Mouse (Mus musculus) hindbrain, embryonic 10.5 days (tissue): ENCODE measurements around the gene Slc30a2. TPM values are rescaled to one million over a fixed set of nuclear protein-coding genes. Genes with fewer than 3 reads are reported as not detected.

Experiments
- DNase-seq: peaks from one replicate; pipeline ENCODE4 v3.0.0-alpha.2; 2017; ENCODE audit warnings: low spot score
- H3K27ac ChIP-seq: fragments of 300-500 bp; sonication (generic); 2 replicates; pipeline ENCODE4 v1.5.1; 2016; ENCODE audit warnings: mild to moderate bottlenecking, moderate library complexity
- H3K27me3 ChIP-seq: fragments of 300-500 bp; sonication (generic); 2 replicates; pipeline ENCODE4 v1.6.1; 2016; ENCODE audit warnings: mild to moderate bottlenecking; ENCODE audit not compliant: poor library complexity, insufficient read depth, severe bottlenecking
- H3K36me3 ChIP-seq: fragments of 300-500 bp; sonication (generic); 2 replicates; pipeline ENCODE4 v1.6.1; 2016; ENCODE audit warnings: mild to moderate bottlenecking, moderate library complexity
- H3K4me1 ChIP-seq: fragments of 300-500 bp; sonication (generic); replicated peaks from 2 replicates; pipeline ENCODE4 v1.6.1; 2016; ENCODE audit warnings: mild to moderate bottlenecking
- H3K4me3 ChIP-seq: fragments of 300-500 bp; sonication (generic); 2 replicates; pipeline ENCODE4 v1.5.1; 2016; ENCODE audit warnings: mild to moderate bottlenecking, moderate library complexity
- H3K9me3 ChIP-seq: fragments of 300-500 bp; sonication (generic); 2 replicates; pipeline ENCODE4 v1.6.1; 2016; ENCODE audit warnings: mild to moderate bottlenecking, moderate library complexity
- WGBS: fragments of 180-500 bp; shearing (Covaris S2); methylation state at CpG from one replicate; pipeline ENCODE4 v1.1.7; 2016; 5-methylcytosine and 5-hydroxymethylcytosine counted together
- polyA plus RNA-seq: library from polyadenylated mRNA; unstranded; fragments of >200 nt; fragmentation: Nextera tagmentation; extraction: Ambion mirVana; gene quantifications from 2 replicates; pipeline ENCODE4 v1.2.1, GENCODE M21; 2016

The Slc30a2 gene
- polyA plus RNA-seq, 1 experiment from 2014 or later: 0.10 TPM

DNA sequence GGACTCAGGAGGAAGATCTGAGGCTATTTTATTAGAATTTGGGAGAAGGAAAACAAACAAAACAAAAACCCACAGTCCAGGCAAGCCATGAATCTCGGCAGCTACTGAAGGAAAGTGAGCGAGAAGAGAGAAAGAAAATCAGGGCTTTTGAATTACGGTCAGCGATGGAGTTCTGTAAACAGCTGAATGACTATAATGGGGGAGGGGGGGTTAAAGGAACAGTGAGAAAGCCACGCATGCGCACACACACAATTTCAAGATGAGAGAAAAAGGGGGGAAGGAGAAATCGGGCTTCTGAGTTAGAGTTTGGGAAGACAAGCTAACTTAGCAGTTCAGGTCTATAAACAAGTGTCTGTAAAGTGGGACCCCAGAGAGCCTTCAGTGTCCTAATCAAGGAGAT, 9.9 kb downstream of the Slc30a2 start:
- H3K9me3 ChIP-seq: no peaks in the 10 kb centered on the region

DNA sequence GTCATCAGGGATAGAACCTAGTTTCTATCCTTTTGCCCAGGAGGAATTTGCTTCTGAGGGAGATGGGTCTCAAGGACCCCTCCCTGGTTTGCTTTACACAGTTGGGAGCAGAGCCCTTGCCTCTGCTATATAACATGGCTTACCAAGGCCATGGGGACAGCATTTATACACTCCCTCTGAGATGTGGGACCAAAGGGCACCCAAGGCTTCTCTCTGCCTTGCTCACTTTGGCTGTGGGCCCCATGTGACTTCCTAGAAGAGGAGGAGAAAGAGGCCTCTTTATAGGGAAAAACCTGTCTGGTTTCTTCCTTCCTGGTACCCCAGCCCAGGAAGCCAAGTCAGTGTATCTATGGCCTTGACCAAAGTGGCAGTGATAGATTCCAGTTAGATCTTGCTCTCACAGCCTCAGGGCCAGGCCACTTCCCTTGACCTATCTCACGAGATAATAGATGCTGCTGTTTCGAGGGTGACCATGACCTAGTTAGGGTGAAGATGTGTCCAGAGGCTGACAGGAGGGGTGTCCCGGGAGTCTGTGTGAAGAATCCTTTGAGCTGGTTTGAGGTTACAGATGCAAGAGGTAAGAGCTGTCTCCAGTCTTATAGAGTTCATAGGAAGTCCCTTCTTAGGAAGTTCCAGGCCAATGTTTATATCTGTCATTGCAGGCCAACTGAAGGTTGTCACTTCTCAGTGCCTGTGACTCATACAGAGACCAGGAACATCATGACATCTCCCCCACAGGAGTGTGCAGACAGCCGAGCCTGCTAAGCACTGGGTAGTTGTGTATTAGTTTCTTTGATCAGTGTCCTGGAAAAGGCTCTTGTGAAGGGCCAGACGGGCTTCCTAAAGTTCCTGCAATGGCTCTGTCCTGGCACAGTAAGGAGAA, 10.8 kb downstream of the Slc30a2 start:
- peaks cover 52% of the 10 kb centered on the region for H3K4me1 ChIP-seq
- no peak overlapping the region for H3K4me3 ChIP-seq
- H3K9me3 ChIP-seq: no peaks in the 10 kb centered on the region
- DNase-seq: no peak
- H3K27me3 ChIP-seq: peaks cover 32% of the 10 kb centered on the region
- H3K36me3 ChIP-seq: no peaks in the 10 kb centered on the region
- 73% methylated on average over 5 of the region's 5 CpGs for WGBS
- no peak overlapping the region for H3K27ac ChIP-seq

More for the DNA sequence above, 9.9 kb downstream of the Slc30a2 start:
- peaks cover 24% of the 10 kb centered on the region for H3K27me3 ChIP-seq
- DNase-seq: no peak
- H3K4me1 ChIP-seq: peaks cover 51% of the 10 kb centered on the region
- H3K27ac ChIP-seq: no peak overlapping the region
- no peaks in the 10 kb centered on the region for H3K36me3 ChIP-seq
- no peak overlapping the region for H3K4me3 ChIP-seq
- whole genome bisulfite sequencing: 82% methylated on average over 7 of the region's 7 CpGs

DNA sequence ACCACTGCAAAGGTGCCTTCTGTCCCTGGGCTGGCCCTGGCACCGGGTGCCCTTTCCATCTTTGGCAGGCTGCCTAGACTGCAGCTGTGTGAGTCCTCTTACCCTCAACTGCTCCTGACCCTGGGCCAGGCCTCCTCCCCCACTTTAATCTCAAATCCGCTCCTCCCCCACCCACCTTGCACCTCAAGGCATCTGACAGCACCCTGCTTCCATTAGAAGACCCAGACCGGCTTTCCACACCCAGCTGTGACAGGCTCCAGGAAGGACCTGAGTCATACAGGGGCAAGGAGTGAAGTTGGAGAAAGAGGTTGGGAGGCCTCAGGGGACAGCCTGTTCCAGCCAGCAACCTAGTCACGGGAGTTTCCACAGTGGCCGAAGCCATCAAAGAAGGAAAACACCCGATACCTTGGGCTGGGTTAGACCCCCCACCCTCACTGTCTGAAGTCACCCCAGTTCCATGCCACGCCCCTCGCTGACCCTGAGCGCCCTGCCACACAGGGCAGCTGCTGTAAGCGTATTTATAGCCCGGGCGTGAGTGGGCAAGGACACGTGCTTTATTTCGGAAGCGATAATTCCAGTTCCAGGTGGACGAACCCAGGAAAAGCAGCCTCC, 13.0 kb downstream of the Slc30a2 start:
- peaks cover 43% of the 10 kb centered on the region for H3K27me3 ChIP-seq
- peaks cover 49% of the 10 kb centered on the region for H3K4me1 ChIP-seq
- DNase-seq: no peak
- 51% methylated on average over 16 of the region's 16 CpGs for WGBS
- H3K27ac ChIP-seq: no peak overlapping the region
- H3K9me3 ChIP-seq: no peaks in the 10 kb centered on the region
- no peak overlapping the region for H3K4me3 ChIP-seq
- no peaks in the 10 kb centered on the region for H3K36me3 ChIP-seq

DNA sequence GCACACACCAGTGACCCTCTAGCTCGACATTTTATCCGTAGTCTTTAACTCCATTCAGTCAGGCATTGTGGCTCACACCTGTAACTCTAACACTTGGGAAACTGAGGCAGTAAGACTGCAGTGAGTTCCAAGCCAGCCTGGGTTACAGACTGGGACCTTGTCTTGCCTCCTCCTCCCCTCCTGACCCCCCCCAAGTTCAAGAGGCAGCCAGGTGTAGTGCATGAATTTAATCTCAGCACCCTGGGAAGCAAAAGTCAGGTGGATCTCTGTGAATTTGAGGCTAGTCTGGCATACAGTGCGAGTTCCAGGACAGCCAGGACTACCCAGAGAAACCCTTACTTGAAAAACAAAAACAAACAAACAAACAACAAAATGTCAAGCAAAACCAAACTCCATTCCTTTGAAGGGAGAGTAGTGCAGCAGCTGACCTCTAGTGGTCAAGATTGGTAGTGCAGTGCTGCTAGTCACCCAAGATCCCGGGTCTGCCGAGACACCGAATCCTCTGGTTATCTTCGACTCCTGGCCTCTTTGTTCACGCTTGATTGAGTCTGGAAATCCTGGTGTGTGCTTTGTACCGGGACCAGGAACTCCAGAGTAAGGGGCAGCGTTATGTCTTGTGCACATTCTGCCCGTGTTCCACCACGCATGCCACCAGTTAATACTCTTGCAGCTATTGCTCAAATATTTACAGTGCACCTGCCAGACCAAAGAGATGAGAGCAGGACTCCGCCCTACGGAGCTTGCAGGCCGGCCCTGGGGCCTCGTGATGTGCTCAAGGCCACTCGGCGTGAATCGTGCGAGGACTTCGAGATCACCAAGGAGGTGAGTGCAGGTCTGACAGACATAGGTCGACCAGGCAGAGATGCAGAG, 13.8 kb downstream of the Slc30a2 start:
- WGBS: 21% methylated on average over 22 of the region's 22 CpGs
- Histone ChIP-seq H3K9me3 (no peaks in the 10 kb centered on the region), H3K4me1 (peaks cover 44% of the 10 kb centered on the region), H3K36me3 (no peaks in the 10 kb centered on the region), H3K4me3 (peak overlapping the region; percentile 26), H3K27ac (no peak overlapping the region), H3K27me3 (peaks cover 44% of the 10 kb centered on the region)
- peak; percentile 70 for DNase-seq

DNA sequence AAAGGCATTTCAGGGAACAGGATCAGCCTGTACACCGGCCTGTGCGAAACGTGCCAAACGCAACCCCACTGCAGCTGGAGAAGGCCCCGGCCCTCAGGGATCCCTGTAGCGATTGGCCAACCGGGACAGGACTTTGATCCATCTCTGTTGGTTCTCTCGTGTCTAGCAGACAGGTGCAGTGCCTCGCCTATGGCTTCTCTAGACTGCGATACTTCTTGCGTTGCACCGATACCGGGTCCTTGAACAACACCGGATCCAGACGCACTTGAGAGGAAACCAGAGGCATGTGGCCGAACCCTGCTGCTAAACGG, 14.4 kb downstream of the Slc30a2 start:
- Histone ChIP-seq H3K4me1 (peaks cover 42% of the 10 kb centered on the region), H3K4me3 (peak overlapping the region; percentile 26), H3K36me3 (no peaks in the 10 kb centered on the region), H3K27ac (no peak overlapping the region), H3K27me3 (peaks cover 50% of the 10 kb centered on the region), H3K9me3 (no peaks in the 10 kb centered on the region)
- WGBS: 38% methylated on average over 17 of the region's 17 CpGs
- no peak for DNase-seq

DNA sequence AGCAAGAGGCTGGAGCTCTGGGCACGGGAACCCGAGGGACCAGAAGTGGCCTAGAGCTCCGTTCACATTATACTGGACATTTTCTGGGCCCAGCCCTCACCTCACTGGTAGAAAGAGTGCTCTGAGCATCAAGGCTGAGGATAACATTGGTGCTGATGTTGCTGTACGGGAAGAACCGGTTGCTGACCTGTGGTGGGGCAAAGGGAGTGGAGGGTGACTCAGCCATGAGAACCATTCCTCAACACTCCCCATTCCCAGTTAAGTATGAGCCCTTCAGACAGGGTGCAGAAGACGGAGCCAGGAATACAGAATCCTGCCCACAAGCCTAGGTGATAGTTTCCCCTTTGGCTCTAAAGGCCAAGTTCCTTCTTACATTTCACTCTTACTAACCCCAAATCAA, 16.7 kb downstream of the Slc30a2 start:
- Histone ChIP-seq H3K27ac (no peak overlapping the region), H3K9me3 (no peaks in the 10 kb centered on the region), H3K4me3 (no peak overlapping the region), H3K4me1 (peaks cover 38% of the 10 kb centered on the region), H3K36me3 (no peaks in the 10 kb centered on the region), H3K27me3 (peaks cover 70% of the 10 kb centered on the region)
- 83% methylated on average over 6 of the region's 6 CpGs for WGBS
- no peak for DNase-seq

DNA sequence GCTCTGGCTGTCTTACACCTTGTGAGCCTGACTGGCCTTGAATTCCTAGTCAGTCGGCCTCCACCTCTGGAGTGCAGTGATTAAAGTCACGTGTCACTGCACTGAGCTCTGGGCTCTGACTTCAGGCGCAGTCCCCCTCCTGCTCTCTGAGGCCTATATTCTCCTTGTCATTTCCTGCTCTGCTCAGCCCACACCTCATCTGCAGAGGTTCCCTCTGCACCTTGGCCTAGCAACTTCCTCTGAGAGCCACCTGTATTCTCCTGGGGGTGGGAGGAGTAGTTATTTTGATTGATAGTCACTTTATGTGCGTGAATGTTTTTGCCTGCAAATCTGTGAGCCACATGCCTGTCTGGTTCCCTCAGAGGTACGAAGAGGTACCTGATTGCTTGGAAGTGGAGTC, 18.2 kb downstream of the Slc30a2 start:
- no peak overlapping the region for H3K4me3 ChIP-seq
- no peaks in the 10 kb centered on the region for H3K9me3 ChIP-seq
- DNase-seq: no peak
- no peak overlapping the region for H3K27ac ChIP-seq
- WGBS: 57% methylated on average over 5 of the region's 5 CpGs
- peaks cover 39% of the 10 kb centered on the region for H3K4me1 ChIP-seq
- no peaks in the 10 kb centered on the region for H3K36me3 ChIP-seq
- peaks cover 74% of the 10 kb centered on the region for H3K27me3 ChIP-seq

DNA sequence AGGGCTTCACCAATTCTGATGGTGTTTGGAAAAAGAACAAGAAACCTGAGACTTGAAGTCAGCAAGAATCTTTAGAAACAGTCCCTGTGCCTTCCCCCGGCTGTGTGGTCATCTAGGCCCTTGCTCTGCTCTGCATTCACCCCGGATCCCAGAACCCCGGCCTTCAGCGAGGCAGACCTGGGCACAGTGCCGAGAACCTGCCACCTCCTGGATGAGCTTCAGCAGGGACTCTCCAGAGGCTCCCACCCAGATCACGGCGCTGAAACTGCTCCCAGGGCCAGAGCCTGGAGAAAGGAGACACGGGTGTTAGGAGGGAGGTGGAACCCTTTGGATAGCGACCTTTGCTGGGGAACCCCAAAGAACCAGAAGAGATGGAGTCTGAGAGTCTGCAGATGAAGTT, 19.1 kb downstream of the Slc30a2 start:
- Histone ChIP-seq H3K9me3 (no peaks in the 10 kb centered on the region), H3K4me1 (peaks cover 33% of the 10 kb centered on the region), H3K36me3 (no peaks in the 10 kb centered on the region), H3K27me3 (peaks cover 76% of the 10 kb centered on the region), H3K27ac (no peak overlapping the region), H3K4me3 (no peak overlapping the region)
- DNase-seq: no peak
- 71% methylated on average over 9 of the region's 9 CpGs for WGBS

DNA sequence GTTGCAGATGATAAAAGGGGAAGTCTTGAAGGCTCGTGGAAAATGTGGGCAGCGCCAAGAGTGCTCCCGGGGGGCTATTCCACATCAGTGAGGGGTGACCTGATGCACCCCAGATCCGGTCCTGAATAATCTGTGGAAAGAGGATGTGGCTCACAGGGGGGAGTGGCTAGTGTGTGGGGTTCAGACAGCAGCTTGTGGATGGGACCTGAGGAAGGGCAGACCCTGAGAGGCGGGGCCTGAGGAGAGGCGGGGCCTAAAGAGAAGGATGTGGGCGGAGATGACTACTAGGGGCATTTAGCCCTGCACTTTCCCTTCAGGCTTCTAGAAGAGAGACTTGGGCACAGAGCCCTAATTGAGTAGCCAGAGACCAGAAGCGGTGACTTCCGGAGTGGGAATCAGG, 19.6 kb downstream of the Slc30a2 start:
- no peak for DNase-seq
- Histone ChIP-seq H3K4me3 (peak overlapping the region; percentile 12), H3K4me1 (peaks cover 29% of the 10 kb centered on the region), H3K27me3 (peaks cover 75% of the 10 kb centered on the region), H3K36me3 (no peaks in the 10 kb centered on the region), H3K9me3 (no peaks in the 10 kb centered on the region), H3K27ac (0 out of 2 replicates have a peak overlapping the region, but pooled peaks have one; percentile 16)
- WGBS: 24% methylated on average over 9 of the region's 9 CpGs

DNA sequence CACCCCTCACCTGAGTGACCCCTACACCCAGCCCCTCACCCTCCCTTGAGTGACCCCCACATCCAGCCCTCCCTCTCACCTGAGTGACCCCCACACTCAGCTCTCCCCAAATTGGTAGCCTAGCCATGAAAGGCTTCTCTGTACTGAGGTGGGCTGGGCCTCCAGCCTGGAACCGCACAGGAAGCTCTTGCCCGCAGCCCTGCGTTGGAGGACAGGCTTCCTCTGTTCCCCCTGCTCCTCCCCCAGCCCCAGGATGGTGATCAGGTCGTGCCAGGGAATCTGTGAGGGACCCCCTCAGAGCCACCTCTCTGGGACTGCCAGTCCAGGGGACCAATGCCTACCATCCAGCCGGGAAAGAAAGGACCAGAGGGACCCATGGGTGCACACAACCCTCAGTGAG, 22.3 kb downstream of the Slc30a2 start:
- no peaks in the 10 kb centered on the region for H3K36me3 ChIP-seq
- no peak overlapping the region for H3K4me3 ChIP-seq
- H3K9me3 ChIP-seq: no peaks in the 10 kb centered on the region
- WGBS: 43% methylated on average over 5 of the region's 5 CpGs
- DNase-seq: no peak
- H3K27ac ChIP-seq: no peak overlapping the region
- peaks cover 27% of the 10 kb centered on the region for H3K4me1 ChIP-seq
- peaks cover 80% of the 10 kb centered on the region for H3K27me3 ChIP-seq

DNA sequence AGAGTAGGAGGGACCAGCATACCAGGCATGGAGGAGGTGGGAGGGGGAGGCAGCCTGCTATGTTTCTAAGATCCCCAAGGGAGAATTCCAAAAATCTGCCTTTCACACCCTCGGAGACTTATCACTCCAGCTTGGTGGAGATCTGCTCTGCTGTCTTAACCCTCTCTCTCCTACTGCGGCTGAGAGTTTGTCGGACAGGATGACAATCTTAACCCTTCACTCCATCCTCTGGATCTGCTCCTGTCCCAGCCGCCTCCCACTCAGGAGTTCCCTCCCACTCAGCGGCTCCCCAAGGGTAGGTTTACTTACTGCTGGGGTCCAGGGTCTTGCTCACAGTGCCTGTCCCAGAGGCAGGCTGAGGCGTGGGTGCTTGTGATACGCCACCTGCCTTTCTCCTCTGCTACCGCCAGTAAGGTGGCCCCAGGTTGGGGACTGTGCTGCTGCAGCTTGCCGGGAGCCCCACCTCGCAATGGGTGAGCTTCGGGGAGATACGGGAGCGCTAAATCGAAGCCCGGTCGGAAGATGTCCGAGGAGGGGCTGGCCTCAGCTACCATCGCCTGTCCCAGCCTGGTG, 27.8 kb downstream of the Slc30a2 start:
- Histone ChIP-seq H3K27me3 (peaks cover 86% of the 10 kb centered on the region), H3K4me3 (peak overlapping the region; percentile 60), H3K27ac (peak overlapping the region; percentile 46; the same call in 1 of the 2 replicates), H3K36me3 (no peaks in the 10 kb centered on the region), H3K9me3 (no peaks in the 10 kb centered on the region), H3K4me1 (peaks cover 32% of the 10 kb centered on the region)
- WGBS: under 1% methylated on average over 18 of the region's 18 CpGs
- peak; percentile 25 for DNase-seq

DNA sequence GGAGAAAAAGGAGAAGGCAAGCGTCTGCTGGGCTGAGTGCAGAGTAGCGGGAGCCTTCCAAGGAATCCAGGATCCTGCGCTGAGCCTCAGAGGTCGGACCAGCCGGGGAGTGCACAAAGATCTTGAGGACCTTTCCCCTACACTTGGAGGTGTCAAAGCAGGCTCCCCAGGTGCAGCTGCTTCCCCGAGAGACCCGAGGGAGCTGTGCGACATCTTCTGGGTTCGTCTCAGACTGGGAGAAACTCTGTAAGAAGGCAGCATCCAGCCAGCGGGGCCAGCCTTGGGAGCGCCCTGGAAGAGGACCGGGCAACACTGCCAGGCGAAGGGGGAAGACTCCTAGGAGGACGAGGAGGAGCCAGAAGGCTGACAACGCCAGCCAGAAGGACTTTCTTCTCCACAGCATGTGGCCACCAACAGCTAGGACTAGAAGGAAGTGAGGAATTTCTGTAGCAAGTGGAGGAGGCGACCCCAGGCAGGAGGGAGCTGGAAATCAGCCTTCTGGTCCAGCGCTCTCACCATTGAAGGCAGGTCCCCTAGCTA, 28.4 kb downstream of the Slc30a2 start:
- peak overlapping the region; percentile 60 for H3K4me3 ChIP-seq
- peak; percentile 35 for DNase-seq
- peaks cover 82% of the 10 kb centered on the region for H3K27me3 ChIP-seq
- no peak overlapping the region; the same call in 1 of the 2 replicates for H3K27ac ChIP-seq
- under 1% methylated on average over 17 of the region's 17 CpGs for WGBS
- H3K4me1 ChIP-seq: peaks cover 32% of the 10 kb centered on the region
- H3K36me3 ChIP-seq: no peaks in the 10 kb centered on the region
- H3K9me3 ChIP-seq: no peaks in the 10 kb centered on the region
